Mouse (Mus musculus): ENCODE measurements around the gene Fam20a. TPM values are rescaled to one million over a fixed set of nuclear protein-coding genes. Genes with fewer than 3 reads are reported as not detected.

Gene Fam20a
- total and polyA plus RNA-seq, 3 experiments = not detected

GRCm38 (mm10) chr11:109635871-109636395, 86.1 kb downstream of the Fam20a start:
- H3K9me3 ChIP-seq (replicated peaks; ENCODE audit: insufficient read depth, low read length) = no peaks in the 10 kb centered on the region
- TF ChIP-seq RCOR1 (IDR thresholded peaks at IDR 0.05; ENCODE audit: low read depth, low read length) (no peak), ZC3H11A (IDR thresholded peaks at IDR 0.05; ENCODE audit: low read depth, low read length) (no peak), CTCF (IDR thresholded peaks at IDR 0.05 in 2 of 3, conservative IDR thresholded peaks at IDR 0.05 in 1 of 3; ENCODE audit: control insufficient read depth in 1 of 3, insufficient read depth in 1 of 3, low read depth in 2 of 3, low read length in 3 of 3, poor library complexity in 1 of 3, severe bottlenecking in 1 of 3) (no peak), SMC3 (IDR thresholded peaks at IDR 0.05; ENCODE audit: low read depth, low read length) (no peak), MAFK (IDR thresholded peaks at IDR 0.05; ENCODE audit: borderline replicate concordance, low read depth, low read length) (no peak), CHD2 (IDR thresholded peaks at IDR 0.05; ENCODE audit: low read length) (no peak)
- peaks cover 13 to 18% of the 10 kb centered on the region in 2 experiments for H3K27me3 ChIP-seq (ENCODE audit: control insufficient read depth in 1 of 2, insufficient read depth in 2 of 2, low read length in 2 of 2)

GRCm38 (mm10) chr11:109634928-109635327, 87.2 kb downstream of the Fam20a start:
- no peak for DNase-seq (ENCODE audit: low read depth, low spot score)
- Histone ChIP-seq H3K4me3 (ENCODE audit: control insufficient read depth in 1 of 2, insufficient read depth in 1 of 2, low read depth in 2 of 2, low read length in 2 of 2) (no peak overlapping the region), H3K9ac (ENCODE audit: control insufficient read depth, low read depth, low read length, poor library complexity, severe bottlenecking) (no peak overlapping the region), H3K79me2 (ENCODE audit: control insufficient read depth, insufficient read depth, low read length, poor library complexity) (no peaks in the 10 kb centered on the region), H3K4me1 (ENCODE audit: control insufficient read depth in 1 of 2, insufficient read depth in 2 of 2, low read length in 2 of 2) (no peaks in the 10 kb centered on the region), H3K9me3 (replicated peaks; ENCODE audit: insufficient read depth, low read length) (no peaks in the 10 kb centered on the region), H3K27me3 (ENCODE audit: control insufficient read depth in 1 of 2, insufficient read depth in 2 of 2, low read length in 2 of 2) (peaks cover 12 to 14% of the 10 kb centered on the region in 2 experiments), H3K27ac (ENCODE audit: control insufficient read depth, low read depth, low read length) (no peak overlapping the region), H3K36me3 (ENCODE audit: control insufficient read depth in 1 of 2, insufficient read depth in 2 of 2, low read length in 2 of 2) (no peaks in the 10 kb centered on the region)
- TF ChIP-seq GABPA (IDR thresholded peaks at IDR 0.05; ENCODE audit: low read depth, low read length) = no peak
- no peak for TF ChIP-seq CTCF (IDR thresholded peaks at IDR 0.05 in 2 of 3, conservative IDR thresholded peaks at IDR 0.05 in 1 of 3; ENCODE audit: control insufficient read depth in 1 of 3, insufficient read depth in 1 of 3, low read depth in 2 of 3, low read length in 3 of 3, poor library complexity in 1 of 3, severe bottlenecking in 1 of 3)
- TF ChIP-seq UBTF (IDR thresholded peaks at IDR 0.05; ENCODE audit: borderline replicate concordance, insufficient read depth, low read depth, low read length) = no peak
- no peak for TF ChIP-seq CHD2 (IDR thresholded peaks at IDR 0.05; ENCODE audit: low read length)
- no peak for TF ChIP-seq ZKSCAN1 (IDR thresholded peaks at IDR 0.05; ENCODE audit: low read depth, low read length)
- no peak for TF ChIP-seq ZMIZ1 (IDR thresholded peaks at IDR 0.05; ENCODE audit: low read depth, low read length)

More at GRCm38 (mm10) chr11:109635871-109636395, 86.1 kb downstream of the Fam20a start:
- Histone ChIP-seq H3K4me1 (ENCODE audit: control insufficient read depth in 1 of 2, insufficient read depth in 2 of 2, low read length in 2 of 2) (no peaks in the 10 kb centered on the region), H3K27ac (ENCODE audit: control insufficient read depth, low read depth, low read length) (no peak overlapping the region), H3K4me3 (ENCODE audit: control insufficient read depth in 1 of 2, insufficient read depth in 1 of 2, low read depth in 2 of 2, low read length in 2 of 2) (no peak overlapping the region), H3K79me2 (ENCODE audit: control insufficient read depth, insufficient read depth, low read length, poor library complexity) (no peaks in the 10 kb centered on the region), H3K36me3 (ENCODE audit: control insufficient read depth in 1 of 2, insufficient read depth in 2 of 2, low read length in 2 of 2) (no peaks in the 10 kb centered on the region), H3K9ac (ENCODE audit: control insufficient read depth, low read depth, low read length, poor library complexity, severe bottlenecking) (no peak overlapping the region)
- no peak for DNase-seq (ENCODE audit: low read depth, low spot score)

GRCm38 (mm10) chr11:109629021-109629521, 93.0 kb downstream of the Fam20a start:
- no peak overlapping the region for H3K9ac ChIP-seq (ENCODE audit: control insufficient read depth, low read depth, low read length, poor library complexity, severe bottlenecking)
- H3K36me3 ChIP-seq (ENCODE audit: control insufficient read depth in 1 of 2, insufficient read depth in 2 of 2, low read length in 2 of 2) = peaks cover 0 to 13% of the 10 kb centered on the region in 2 experiments; a peak in 2 of 4 replicates
- H3K4me1 ChIP-seq (ENCODE audit: control insufficient read depth in 1 of 2, insufficient read depth in 2 of 2, low read length in 2 of 2) = peaks cover 2 to 16% of the 10 kb centered on the region in 2 experiments; a peak in 2 of 4 replicates
- H3K9me3 ChIP-seq (replicated peaks; ENCODE audit: insufficient read depth, low read length) = no peaks in the 10 kb centered on the region
- no peak for DNase-seq (ENCODE audit: low read depth, low spot score)
- TF ChIP-seq USF1 (IDR thresholded peaks at IDR 0.05; ENCODE audit: low read depth, low read length) = no peak
- TF ChIP-seq POLR2A (IDR thresholded peaks at IDR 0.05; ENCODE audit: control insufficient read depth in 1 of 2, insufficient read depth in 1 of 2, low read depth in 1 of 2, low read length in 2 of 2, poor library complexity in 1 of 2) = no peak
- no peak for TF ChIP-seq JUND (IDR thresholded peaks at IDR 0.05; ENCODE audit: low read depth, low read length)
- TF ChIP-seq POLR2AphosphoS2 (IDR thresholded peaks at IDR 0.05; ENCODE audit: low read length) = no peak
- no peak overlapping the region for H3K27ac ChIP-seq (ENCODE audit: control insufficient read depth, low read depth, low read length)
- no peak overlapping the region for H3K4me3 ChIP-seq (ENCODE audit: control insufficient read depth in 1 of 2, insufficient read depth in 1 of 2, low read depth in 2 of 2, low read length in 2 of 2)
- no peaks in the 10 kb centered on the region for H3K79me2 ChIP-seq (ENCODE audit: control insufficient read depth, insufficient read depth, low read length, poor library complexity)
- H3K27me3 ChIP-seq (ENCODE audit: control insufficient read depth in 1 of 2, insufficient read depth in 2 of 2, low read length in 2 of 2) = peaks cover 4 to 6% of the 10 kb centered on the region in 2 experiments; a peak in 3 of 4 replicates
